Mouse (Mus musculus): ENCODE data around the gene D630036H23Rik. TPM values are rescaled to one million over a fixed set of nuclear protein-coding genes. Genes with fewer than 3 reads are reported as not detected.

Gene D630036H23Rik
- total RNA-seq, 2 experiments from 2014 or later, result 1.6 TPM; not detected in 1

Other genes with a start within 250 kb of the D630036H23Rik start
- gene Ankmy2, start 225.1 kb downstream of the D630036H23Rik start, total RNA-seq (2014; fragmentation: Nextera tagmentation), result 22.3 and 26.5 TPM in 2 replicates
- gene Ankmy2, start 225.1 kb downstream of the D630036H23Rik start, total RNA-seq (2017), result 23.0 and 25.3 TPM in 2 replicates
- gene Bzw2, start 224.1 kb downstream of the D630036H23Rik start, total RNA-seq (2014; fragmentation: Nextera tagmentation), result 133 and 156 TPM in 2 replicates
- gene Bzw2, start 224.1 kb downstream of the D630036H23Rik start, total RNA-seq (2017), result 139 and 142 TPM in 2 replicates
- not detected in 2 replicates for gene Lrrc72, start 128.8 kb downstream of the D630036H23Rik start, total RNA-seq (2014; fragmentation: Nextera tagmentation)
- gene Lrrc72, start 128.8 kb downstream of the D630036H23Rik start, total RNA-seq (2017), result not detected in 2 replicates
- not detected in 2 replicates for gene Sostdc1, start 68.0 kb downstream of the D630036H23Rik start, total RNA-seq (2014; fragmentation: Nextera tagmentation)
- not detected in 2 replicates for gene Sostdc1, start 68.0 kb downstream of the D630036H23Rik start, total RNA-seq (2017)
- 1.1 and 2.3 TPM in 2 replicates for gene Ispd, start 731 bp downstream of the D630036H23Rik start, total RNA-seq (2014; fragmentation: Nextera tagmentation)
- 2.6 and 3.1 TPM in 2 replicates for gene Ispd, start 731 bp downstream of the D630036H23Rik start, total RNA-seq (2017)

Data from granulocyte monocyte progenitor cell, adult 5-6 weeks (primary cell).